Mouse (Mus musculus) splenic B cell, adult 2 months (primary cell): ENCODE results near the gene Rpl22.

Source experiments
- DNase-seq: peaks from one replicate; pipeline ENCODE4 v3.0.0-alpha.2; 2011; ENCODE audit warnings: low read depth, low spot score
- H3K27me3 ChIP-seq: 2 replicates; pipeline ENCODE4 v1.6.1; 2012; ENCODE audit warnings: mild to moderate bottlenecking, low read length, moderate library complexity, mixed read lengths; ENCODE audit not compliant: control insufficient read depth, poor library complexity, insufficient read depth, severe bottlenecking
- H3K36me3 ChIP-seq: 2 replicates; pipeline ENCODE4 v1.6.1; 2012; ENCODE audit warnings: mild to moderate bottlenecking, low read length, moderate library complexity, mixed read lengths; ENCODE audit not compliant: control insufficient read depth, poor library complexity, insufficient read depth, severe bottlenecking

Gene Rpl22

GRCm38 (mm10) chr4:152325574-152326411 is at the start of gene Rpl22:
TSS of gene Rpl22 (plus strand) at chr4:152325742.
- H3K36me3 ChIP-seq = peaks cover 8% of the 10 kb centered on the region
- peak; percentile 98 for DNase-seq
- H3K27me3 ChIP-seq = no peaks in the 10 kb centered on the region

DNA sequence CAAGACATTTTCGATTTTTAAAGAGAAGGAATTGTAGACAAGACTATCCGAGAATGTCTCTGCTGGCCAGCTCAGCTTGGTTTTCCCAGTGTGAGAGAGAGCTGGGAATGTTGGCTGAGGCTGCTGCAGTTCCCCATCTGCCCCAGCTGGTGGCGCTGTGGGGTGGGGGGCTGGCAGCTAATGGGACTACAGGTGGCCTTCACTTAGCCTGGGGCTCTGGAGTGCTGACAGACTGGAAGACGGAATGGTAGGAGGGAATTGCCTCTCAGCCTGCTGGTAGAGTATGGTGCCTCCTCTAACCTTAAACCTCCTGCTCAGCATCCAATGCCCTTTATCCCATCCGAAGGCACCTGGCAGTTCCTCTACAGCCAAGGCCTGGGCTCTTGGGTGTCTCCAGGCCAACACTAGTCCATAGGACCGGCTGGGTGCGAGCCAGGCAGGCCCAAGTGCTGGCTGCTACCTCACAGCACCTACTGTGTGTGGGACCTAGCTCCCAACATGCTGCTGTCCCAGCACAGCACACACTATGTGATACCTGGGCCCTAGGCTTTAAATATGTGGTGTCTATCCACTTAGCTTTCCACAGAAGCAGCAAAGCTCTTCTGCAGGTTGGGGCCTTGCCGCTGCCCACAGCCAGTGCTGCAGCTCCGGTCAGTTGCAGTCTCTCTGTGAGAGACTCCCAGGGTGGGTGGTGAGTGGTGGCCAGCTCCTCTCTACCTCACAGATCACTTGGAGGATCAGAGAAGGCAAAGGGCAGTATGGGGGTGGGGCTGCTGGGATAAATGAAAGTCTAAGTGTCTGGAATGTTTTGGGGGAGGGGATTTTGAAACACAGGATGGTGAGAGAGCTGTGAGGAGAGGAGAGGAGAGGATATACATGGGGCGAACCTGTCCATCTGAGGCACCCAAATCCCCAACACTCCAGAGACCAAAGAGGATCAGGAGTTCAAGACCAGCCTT is 48.9 kb upstream of the Rpl22 start:
- no peak for DNase-seq
- Histone ChIP-seq H3K27me3 (no peaks in the 10 kb centered on the region), H3K36me3 (no peaks in the 10 kb centered on the region)

- H3K27me3 ChIP-seq = no peaks in the 10 kb centered on the region
- H3K36me3 ChIP-seq = no peaks in the 10 kb centered on the region
- no peak for DNase-seq
Observed at GRCm38 (mm10) chr4:152277916-152278315, 47.6 kb upstream of the Rpl22 start.

GRCm38 (mm10) chr4:152278986-152279385 is 46.6 kb upstream of the Rpl22 start:
- no peak for DNase-seq
- Histone ChIP-seq H3K27me3 (no peaks in the 10 kb centered on the region), H3K36me3 (no peaks in the 10 kb centered on the region)

- Histone ChIP-seq H3K27me3 (no peaks in the 10 kb centered on the region), H3K36me3 (no peaks in the 10 kb centered on the region)
- no peak for DNase-seq
Observed at GRCm38 (mm10) chr4:152281601-152282000, 43.9 kb upstream of the Rpl22 start.

- peak; percentile 25 for DNase-seq
- H3K36me3 ChIP-seq = no peaks in the 10 kb centered on the region
- H3K27me3 ChIP-seq = no peaks in the 10 kb centered on the region
Observed at GRCm38 (mm10) chr4:152282721-152283120, 42.8 kb upstream of the Rpl22 start.

- DNase-seq = peak; percentile 89
- H3K36me3 ChIP-seq = no peaks in the 10 kb centered on the region
- H3K27me3 ChIP-seq = no peaks in the 10 kb centered on the region
Observed at GRCm38 (mm10) chr4:152283186-152283950, 42.2 kb upstream of the Rpl22 start.

GRCm38 (mm10) chr4:152285505-152285904 is 40.0 kb upstream of the Rpl22 start:
- Histone ChIP-seq H3K27me3 (no peaks in the 10 kb centered on the region), H3K36me3 (no peaks in the 10 kb centered on the region)
- DNase-seq = peak; percentile 68

GRCm38 (mm10) chr4:152286183-152286582 is 39.4 kb upstream of the Rpl22 start:
- Histone ChIP-seq H3K36me3 (no peaks in the 10 kb centered on the region), H3K27me3 (no peaks in the 10 kb centered on the region)
- no peak for DNase-seq

- no peaks in the 10 kb centered on the region for H3K36me3 ChIP-seq
Observed at GRCm38 (mm10) chr4:152286887-152287286, 38.7 kb upstream of the Rpl22 start.

DNA sequence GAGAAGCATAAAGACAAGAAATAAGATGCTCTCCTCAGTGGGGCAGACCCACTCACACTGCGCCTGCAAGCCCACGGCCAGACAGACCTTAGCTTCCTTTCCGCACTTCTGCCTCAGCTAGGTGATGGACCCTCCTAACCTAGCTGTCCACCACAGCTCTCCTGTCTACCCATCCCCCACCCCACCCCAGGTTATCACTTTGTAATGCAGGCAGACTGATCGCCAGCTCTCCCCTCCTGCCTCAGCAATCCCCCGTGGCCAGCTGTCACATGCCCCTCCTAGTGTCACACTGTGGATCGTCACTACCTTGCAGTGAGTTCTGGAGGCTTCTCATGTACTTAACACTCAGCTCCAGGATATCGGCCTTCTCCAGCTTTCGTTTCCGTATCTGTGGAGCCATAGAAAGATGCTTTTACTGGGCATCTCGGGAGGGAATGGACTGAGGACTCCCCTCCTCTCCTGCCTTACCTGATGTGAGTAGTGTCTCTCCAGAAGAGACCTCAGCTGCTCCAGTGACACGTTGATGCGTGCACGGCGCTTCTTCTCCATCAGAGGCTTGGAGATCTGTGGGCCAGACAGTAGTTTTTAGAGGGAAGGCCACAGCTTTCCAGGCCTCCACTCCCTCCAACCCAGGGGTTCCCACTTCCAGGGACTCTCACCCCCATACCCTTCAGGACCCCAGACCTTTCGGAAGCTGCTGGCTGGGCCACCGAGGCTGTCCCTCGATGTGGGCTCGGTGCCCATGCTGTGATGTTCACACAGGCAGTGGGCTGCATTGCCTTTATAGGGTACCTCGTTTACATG is 38.0 kb upstream of the Rpl22 start:
- no peaks in the 10 kb centered on the region for H3K27me3 ChIP-seq
- DNase-seq = no peak
- no peaks in the 10 kb centered on the region for H3K36me3 ChIP-seq

More at GRCm38 (mm10) chr4:152286887-152287286, 38.7 kb upstream of the Rpl22 start:
- peak; percentile 65 for DNase-seq
- no peaks in the 10 kb centered on the region for H3K27me3 ChIP-seq

DNA sequence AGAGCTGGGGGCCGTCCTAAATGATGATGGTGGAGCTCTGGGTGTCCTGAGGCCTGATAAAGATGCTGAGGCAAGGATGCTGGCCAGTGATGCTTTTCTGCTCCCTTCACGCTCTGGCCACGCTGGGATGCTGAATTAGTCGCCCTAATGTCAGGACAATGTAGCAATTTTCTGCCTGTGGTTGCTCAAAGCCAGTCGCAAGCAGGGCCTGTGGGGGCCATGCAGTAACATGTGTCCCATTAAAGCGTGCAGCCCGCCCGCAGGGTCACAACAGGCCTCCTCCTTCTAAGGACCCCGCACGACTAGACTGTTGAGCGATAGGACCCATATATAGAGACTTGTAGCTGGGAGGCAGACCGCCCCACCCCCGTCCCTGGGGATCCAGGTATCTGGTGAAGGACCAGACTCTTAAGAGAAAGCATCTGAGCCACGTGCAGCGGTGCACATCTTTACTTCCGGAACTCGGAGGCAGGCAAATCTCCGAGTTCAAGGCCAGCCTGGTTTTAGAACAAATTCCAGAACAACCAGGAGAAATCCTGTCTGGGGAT is 37.1 kb upstream of the Rpl22 start:
- Histone ChIP-seq H3K27me3 (no peaks in the 10 kb centered on the region), H3K36me3 (no peaks in the 10 kb centered on the region)
- DNase-seq = no peak

- Histone ChIP-seq H3K36me3 (no peaks in the 10 kb centered on the region), H3K27me3 (no peaks in the 10 kb centered on the region)
- DNase-seq = no peak
Observed at GRCm38 (mm10) chr4:152290385-152290784, 35.2 kb upstream of the Rpl22 start.
